Mouse (Mus musculus): Measurements from ENCODE around the gene Pdzd2. TPM values are rescaled to one million over a fixed set of nuclear protein-coding genes. Genes with fewer than 3 reads are reported as not detected.

The Pdzd2 gene
- polyA plus RNA-seq, 1 experiment: 19.8 TPM

GRCm38 (mm10) chr15:12517314-12517813, 222.4 kb downstream of the Pdzd2 start:
- Histone ChIP-seq H3K4me3 (ENCODE audit: insufficient read depth, low read length) (no peak overlapping the region), H3K27ac (ENCODE audit: insufficient read depth, low read length) (no peak overlapping the region)
- no peak for TF ChIP-seq POLR2A (IDR thresholded peaks at IDR 0.05; ENCODE audit: extremely low read depth, insufficient read depth, low read length)
- TF ChIP-seq CTCF (IDR thresholded peaks at IDR 0.05; ENCODE audit: extremely low read depth, insufficient read depth, low read length): no peak

DNA sequence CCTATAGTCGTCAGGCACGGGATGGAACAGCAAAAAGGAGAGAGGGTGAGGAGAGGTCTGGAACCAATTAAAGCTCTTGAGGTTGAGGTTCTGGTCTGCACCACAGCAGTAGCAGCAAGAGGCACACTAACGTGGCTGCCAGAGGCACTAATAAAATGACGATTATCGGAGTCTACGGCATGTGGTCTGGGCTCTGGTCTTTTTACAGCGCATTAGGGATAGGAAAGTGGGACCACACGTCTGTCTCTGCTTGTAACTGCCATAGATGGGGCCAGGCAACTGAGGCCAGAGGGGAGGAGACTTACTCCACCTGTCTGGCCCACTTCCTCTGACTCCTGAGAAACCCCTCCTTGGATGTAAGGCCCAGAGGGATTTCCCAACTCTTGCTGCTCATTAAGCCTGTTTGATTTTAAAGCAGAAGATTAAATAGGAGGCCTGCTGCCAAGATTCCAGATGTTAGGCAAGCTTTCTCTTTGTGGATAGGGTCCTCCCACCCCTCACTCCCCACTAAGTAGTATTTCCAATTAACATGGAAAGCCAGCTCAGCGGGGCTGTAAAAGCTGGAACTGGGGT, 224.4 kb downstream of the Pdzd2 start:
- Histone ChIP-seq H3K4me3 (ENCODE audit: insufficient read depth, low read length) (no peak overlapping the region), H3K27ac (ENCODE audit: insufficient read depth, low read length) (no peak overlapping the region), H3K4me1 (ENCODE audit: control insufficient read depth, insufficient read depth, low read length) (no peaks in the 10 kb centered on the region)
- TF ChIP-seq CTCF (IDR thresholded peaks at IDR 0.05; ENCODE audit: extremely low read depth, insufficient read depth, low read length): no peak
- TF ChIP-seq POLR2A (IDR thresholded peaks at IDR 0.05; ENCODE audit: extremely low read depth, insufficient read depth, low read length): no peak

More at GRCm38 (mm10) chr15:12517314-12517813, 222.4 kb downstream of the Pdzd2 start:
- no peaks in the 10 kb centered on the region for H3K4me1 ChIP-seq (ENCODE audit: control insufficient read depth, insufficient read depth, low read length)

GRCm38 (mm10) chr15:12513526-12513925, 226.2 kb downstream of the Pdzd2 start:
- H3K4me3 ChIP-seq (ENCODE audit: insufficient read depth, low read length): no peak overlapping the region
- no peak for TF ChIP-seq CTCF (IDR thresholded peaks at IDR 0.05; ENCODE audit: extremely low read depth, insufficient read depth, low read length)
- no peak for TF ChIP-seq POLR2A (IDR thresholded peaks at IDR 0.05; ENCODE audit: extremely low read depth, insufficient read depth, low read length)
- no peak overlapping the region for H3K27ac ChIP-seq (ENCODE audit: insufficient read depth, low read length)
- no peaks in the 10 kb centered on the region for H3K4me1 ChIP-seq (ENCODE audit: control insufficient read depth, insufficient read depth, low read length)

DNA sequence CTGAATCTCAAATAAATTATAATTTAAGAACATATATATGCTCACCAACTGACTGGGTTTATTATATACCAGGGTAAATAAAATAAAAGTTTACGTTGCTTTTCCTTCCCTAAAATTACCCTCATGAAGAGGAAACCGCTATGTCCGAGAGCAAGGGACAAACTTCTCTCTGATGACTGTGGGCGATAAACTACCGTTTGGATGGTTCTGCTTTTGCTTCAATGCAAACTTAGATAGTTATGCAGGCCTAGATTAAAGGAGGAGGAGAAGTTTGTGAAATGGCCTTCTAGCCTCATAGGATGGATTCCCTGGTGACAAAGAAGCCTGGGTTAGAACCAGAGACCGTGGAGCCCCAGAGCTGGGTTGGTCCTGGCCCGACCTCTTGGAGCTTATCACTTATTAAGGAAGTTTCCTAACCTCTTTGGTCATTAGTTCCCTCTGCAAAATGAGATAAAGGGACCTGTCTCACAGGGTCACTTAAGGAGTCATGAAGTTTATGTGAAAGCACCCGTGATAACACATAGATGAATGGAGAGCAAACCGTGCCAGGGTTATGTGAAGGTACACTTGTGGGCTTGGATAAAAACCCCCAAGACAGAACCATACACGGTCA, 230.9 kb downstream of the Pdzd2 start:
- TF ChIP-seq POLR2A (IDR thresholded peaks at IDR 0.05; ENCODE audit: extremely low read depth, insufficient read depth, low read length) (no peak), CTCF (IDR thresholded peaks at IDR 0.05; ENCODE audit: extremely low read depth, insufficient read depth, low read length) (no peak)
- Histone ChIP-seq H3K4me3 (ENCODE audit: insufficient read depth, low read length) (no peak overlapping the region), H3K4me1 (ENCODE audit: control insufficient read depth, insufficient read depth, low read length) (peaks cover 5% of the 10 kb centered on the region; the same call in 1 of the 2 replicates), H3K27ac (ENCODE audit: insufficient read depth, low read length) (no peak overlapping the region)

- Histone ChIP-seq H3K27ac (ENCODE audit: insufficient read depth, low read length) (no peak overlapping the region), H3K4me1 (ENCODE audit: control insufficient read depth, insufficient read depth, low read length) (peaks cover 5% of the 10 kb centered on the region; the same call in 1 of the 2 replicates), H3K4me3 (ENCODE audit: insufficient read depth, low read length) (no peak overlapping the region)
- TF ChIP-seq CTCF (IDR thresholded peaks at IDR 0.05; ENCODE audit: extremely low read depth, insufficient read depth, low read length): no peak
- TF ChIP-seq POLR2A (IDR thresholded peaks at IDR 0.05; ENCODE audit: extremely low read depth, insufficient read depth, low read length): no peak
These were observed 232.2 kb downstream of the Pdzd2 start for GRCm38 (mm10) chr15:12507523-12507922.

- Histone ChIP-seq H3K27ac (ENCODE audit: insufficient read depth, low read length) (no peak overlapping the region), H3K4me1 (ENCODE audit: control insufficient read depth, insufficient read depth, low read length) (peaks cover 5% of the 10 kb centered on the region; the same call in 1 of the 2 replicates), H3K4me3 (ENCODE audit: insufficient read depth, low read length) (no peak overlapping the region)
- TF ChIP-seq CTCF (IDR thresholded peaks at IDR 0.05; ENCODE audit: extremely low read depth, insufficient read depth, low read length) (no peak), POLR2A (IDR thresholded peaks at IDR 0.05; ENCODE audit: extremely low read depth, insufficient read depth, low read length) (no peak)
These were observed 233.2 kb downstream of the Pdzd2 start for GRCm38 (mm10) chr15:12506514-12506913.

GRCm38 (mm10) chr15:12506085-12506484, 233.6 kb downstream of the Pdzd2 start:
- Histone ChIP-seq H3K27ac (ENCODE audit: insufficient read depth, low read length) (no peak overlapping the region), H3K4me1 (ENCODE audit: control insufficient read depth, insufficient read depth, low read length) (peaks cover 5% of the 10 kb centered on the region; the same call in 1 of the 2 replicates), H3K4me3 (ENCODE audit: insufficient read depth, low read length) (no peak overlapping the region)
- no peak for TF ChIP-seq CTCF (IDR thresholded peaks at IDR 0.05; ENCODE audit: extremely low read depth, insufficient read depth, low read length)
- no peak for TF ChIP-seq POLR2A (IDR thresholded peaks at IDR 0.05; ENCODE audit: extremely low read depth, insufficient read depth, low read length)

DNA sequence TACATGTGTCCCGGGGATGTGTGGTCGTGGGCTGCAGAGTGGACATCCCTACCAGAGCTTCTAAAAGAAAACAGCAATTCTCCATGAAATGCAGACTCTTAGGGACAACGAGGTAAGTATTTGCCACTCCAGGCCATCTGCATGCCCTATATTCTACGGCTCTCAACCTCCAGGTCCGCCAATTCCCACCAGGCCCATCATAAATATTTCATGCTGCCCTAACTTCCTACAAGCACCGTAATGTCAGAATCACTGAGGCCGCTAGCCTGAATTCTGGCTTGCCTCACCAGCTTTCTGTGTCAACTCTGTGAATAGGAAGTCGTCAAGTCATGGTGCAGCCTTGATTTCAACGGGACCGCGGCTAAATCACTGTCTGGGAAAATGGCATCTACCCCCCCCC, 234.2 kb downstream of the Pdzd2 start:
- peaks cover 5% of the 10 kb centered on the region; the same call in 1 of the 2 replicates for H3K4me1 ChIP-seq (ENCODE audit: control insufficient read depth, insufficient read depth, low read length)
- TF ChIP-seq CTCF (IDR thresholded peaks at IDR 0.05; ENCODE audit: extremely low read depth, insufficient read depth, low read length) (no peak), POLR2A (IDR thresholded peaks at IDR 0.05; ENCODE audit: extremely low read depth, insufficient read depth, low read length) (no peak)
- H3K27ac ChIP-seq (ENCODE audit: insufficient read depth, low read length): no peak overlapping the region
- H3K4me3 ChIP-seq (ENCODE audit: insufficient read depth, low read length): no peak overlapping the region

DNA sequence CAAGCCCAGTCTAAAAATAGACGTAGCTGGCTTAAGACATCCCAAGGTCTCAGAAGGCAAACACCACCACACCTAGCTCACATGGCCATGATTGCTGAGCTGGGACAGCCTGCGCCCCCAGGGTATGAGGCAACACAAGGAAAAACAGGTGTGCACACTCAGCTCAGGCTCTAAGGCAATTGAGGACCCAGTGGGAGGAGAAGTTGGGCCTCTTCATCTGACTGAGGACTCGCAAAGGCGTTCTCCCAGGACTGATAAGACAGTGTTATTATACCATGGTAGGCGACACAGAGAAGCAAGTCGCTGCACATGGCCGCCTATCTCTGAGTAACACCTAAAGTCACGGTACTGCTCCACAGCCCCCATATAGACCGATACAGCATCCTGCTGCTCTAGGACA, 235.8 kb downstream of the Pdzd2 start:
- H3K4me1 ChIP-seq (ENCODE audit: control insufficient read depth, insufficient read depth, low read length): peaks cover 5% of the 10 kb centered on the region; the same call in 1 of the 2 replicates
- TF ChIP-seq CTCF (IDR thresholded peaks at IDR 0.05; ENCODE audit: extremely low read depth, insufficient read depth, low read length) (no peak), POLR2A (IDR thresholded peaks at IDR 0.05; ENCODE audit: extremely low read depth, insufficient read depth, low read length) (no peak)
- no peak overlapping the region for H3K27ac ChIP-seq (ENCODE audit: insufficient read depth, low read length)
- H3K4me3 ChIP-seq (ENCODE audit: insufficient read depth, low read length): no peak overlapping the region
